Mouse (Mus musculus) spleen, postnatal 14 days (tissue): ENCODE data around the gene Gm36245.
"Not testable (repeated sequence)": the region's sequence is repeated elsewhere in the genome, so short reads cannot be mapped to it uniquely, and the experiment has no call there.

Experiments used
- DNase-seq, 2 experiments: peaks; one replicate each; pipeline ENCODE4 v3.0.0; 2021 to 2022; ENCODE audit warnings: low spot score in 2 of 2

Gene Gm36245

GRCm38 (mm10) chr15:77598958-77599357 lies at the start of gene Gm36245:
TSS of gene Gm36245 (plus strand) at chr15:77599258.
- no peak for DNase-seq

GRCm38 (mm10) chr15:77561792-77562191 lies 37.3 kb upstream of the Gm36245 start, which contains the start of gene 1700025B11Rik:
TSS of gene 1700025B11Rik (minus strand) at chr15:77561892.
- DNase-seq, result no peak

- no peak for DNase-seq
These were observed 35.8 kb upstream of the Gm36245 start for GRCm38 (mm10) chr15:77563219-77563618.

GRCm38 (mm10) chr15:77578801-77579200 lies 20.3 kb upstream of the Gm36245 start:
- no peak for DNase-seq

- no peak for DNase-seq
These were observed 19.7 kb upstream of the Gm36245 start for GRCm38 (mm10) chr15:77579311-77579710.

- DNase-seq, result no peak
These were observed 17.4 kb upstream of the Gm36245 start for GRCm38 (mm10) chr15:77581681-77582080.

- no peak for DNase-seq
These were observed 12.0 kb upstream of the Gm36245 start for GRCm38 (mm10) chr15:77587026-77587425.

- DNase-seq, result no peak
These were observed 10.1 kb upstream of the Gm36245 start for GRCm38 (mm10) chr15:77588981-77589380.

- DNase-seq, result no peak
These were observed 8.2 kb upstream of the Gm36245 start for GRCm38 (mm10) chr15:77590881-77591280.

GRCm38 (mm10) chr15:77593557-77593956 lies 5.5 kb upstream of the Gm36245 start:
- no peak for DNase-seq

GRCm38 (mm10) chr15:77595961-77596360 lies 3.1 kb upstream of the Gm36245 start, which contains the start of gene Apol10b:
TSS of gene Apol10b (minus strand) at chr15:77596125.
- no peak for DNase-seq

GRCm38 (mm10) chr15:77598429-77598828 lies 629 bp upstream of the Gm36245 start:
- DNase-seq, result no peak

- no peak for DNase-seq
These were observed 7.0 kb downstream of the Gm36245 start for GRCm38 (mm10) chr15:77606069-77606468.

GRCm38 (mm10) chr15:77624710-77625109 lies 25.7 kb downstream of the Gm36245 start:
- DNase-seq, result no peak

GRCm38 (mm10) chr15:77626471-77626870 lies 27.4 kb downstream of the Gm36245 start:
- not testable (repeated sequence) for DNase-seq

- DNase-seq, result not testable (repeated sequence)
These were observed 29.6 kb downstream of the Gm36245 start for GRCm38 (mm10) chr15:77628647-77629046.

- DNase-seq, result not testable (repeated sequence)
These were observed 30.8 kb downstream of the Gm36245 start for GRCm38 (mm10) chr15:77629822-77630221.

GRCm38 (mm10) chr15:77643176-77643575 lies 44.1 kb downstream of the Gm36245 start, which contains the start of gene Apol11b:
TSS of gene Apol11b (minus strand) at chr15:77643286.
- DNase-seq, result not testable (repeated sequence)

- DNase-seq, result not testable (repeated sequence)
These were observed 52.1 kb downstream of the Gm36245 start for GRCm38 (mm10) chr15:77651143-77651542.
